In genomic region chr4:7847411-7847810, GRCm38 (mm10) we compare ENCODE assay signal across 30 mouse cellular contexts.
A peak's percentile ranks its signal among the peaks of the same experiment; 100 is the strongest.
DNase-seq lines count a peak whose midpoint lies in the region; ATAC-seq lines count a peak whose summit lies in the region.
"Had no signal": no experiment of that assay in that cellular context is flagged by ENCODE, and none has a peak within 500 bp of the region (broad histone marks: within the 10 kb centered on the region; RNA-seq: fewer than 3 reads in every experiment).

No protein-coding gene starts in this region.

- intact Hi-C loops in left cerebral cortex, postnatal 36 days (cut with DNase I): no loop called here
- intact Hi-C loops in left cerebral cortex, postnatal 10 days (cut with DNase I): no loop called here

- H3K9ac ChIP-seq in intestine, embryonic 15.5 days: no peak overlapping the region
- H3K9ac ChIP-seq: embryonic facial prominence, embryonic 15.5 days; forebrain, embryonic 13.5 days; heart, embryonic 15.5 days; hindbrain, embryonic 12.5 days; limb, embryonic 13.5 days; lung, embryonic 15.5 days had no signal

- ATAC-seq in common myeloid progenitor, adult 5-6 weeks (replicated peaks; ENCODE audit: low read depth, poor library complexity, severe bottlenecking): peak; percentile 86
- ATAC-seq in intestine, embryonic 15.5 days: no peak
- ATAC-seq: activated CD4-positive, CD25-positive, alpha-beta regulatory T cell, adult 4 months; forebrain, embryonic 13.5 days; hindbrain, postnatal 0 days; intestine, postnatal 0 days; midbrain, embryonic 16.5 days had no signal

- H3K4me2 ChIP-seq in intestine, embryonic 15.5 days (replicated peaks): no peak overlapping the region
- H3K4me2 ChIP-seq: embryonic facial prominence, embryonic 15.5 days; forebrain, embryonic 13.5 days; heart, embryonic 15.5 days; hindbrain, embryonic 12.5 days; limb, embryonic 13.5 days; liver, embryonic 11.5 days; lung, embryonic 15.5 days; midbrain, embryonic 11.5 days had no signal

- H3K27ac ChIP-seq in intestine, embryonic 15.5 days: no peak overlapping the region
- H3K27ac ChIP-seq: embryonic facial prominence, embryonic 10.5 days; embryonic facial prominence, embryonic 15.5 days; forebrain, embryonic 13.5 days; heart, embryonic 10.5 days; heart, embryonic 15.5 days; hindbrain, embryonic 12.5 days; hindbrain, postnatal 0 days; layer of hippocampus, adult 2 months; limb, embryonic 13.5 days; lung, embryonic 15.5 days had no signal

- H3K4me3 ChIP-seq in intestine, embryonic 15.5 days (replicated peaks): no peak overlapping the region
- H3K4me3 ChIP-seq: embryonic facial prominence, embryonic 10.5 days; embryonic facial prominence, embryonic 15.5 days; forebrain, embryonic 13.5 days; heart, embryonic 10.5 days; heart, embryonic 15.5 days; hindbrain, embryonic 12.5 days; layer of hippocampus, adult 2 months; limb, embryonic 13.5 days; lung, embryonic 15.5 days had no signal

- H3K36me3 ChIP-seq in intestine, embryonic 15.5 days: no peaks in the 10 kb centered on the region
- H3K36me3 ChIP-seq: embryonic facial prominence, embryonic 10.5 days; embryonic facial prominence, embryonic 15.5 days; heart, embryonic 10.5 days; heart, embryonic 15.5 days; hindbrain, embryonic 12.5 days; limb, embryonic 13.5 days; lung, embryonic 15.5 days had no signal

- 83% methylated on average over 5 of the region's 5 CpGs for WGBS in intestine, embryonic 15.5 days

- H3K27me3 ChIP-seq in intestine, embryonic 15.5 days (replicated peaks): no peaks in the 10 kb centered on the region
- H3K27me3 ChIP-seq: CH12.LX; embryonic facial prominence, embryonic 15.5 days; forebrain, embryonic 13.5 days; heart, embryonic 15.5 days; hindbrain, embryonic 12.5 days; limb, embryonic 13.5 days; lung, embryonic 15.5 days had no signal

- H3K4me1 ChIP-seq in intestine, embryonic 15.5 days (replicated peaks): no peaks in the 10 kb centered on the region
- H3K4me1 ChIP-seq: embryonic facial prominence, embryonic 10.5 days; embryonic facial prominence, embryonic 15.5 days; forebrain, embryonic 13.5 days; heart, embryonic 10.5 days; heart, embryonic 15.5 days; hindbrain, embryonic 12.5 days; limb, embryonic 13.5 days; lung, embryonic 15.5 days had no signal

- peak; percentile 12 for DNase-seq in layer of hippocampus, adult 11-12 months (ENCODE audit: low spot score)
- no peak for DNase-seq in layer of hippocampus, postnatal 36 days
- DNase-seq in left cerebral cortex, postnatal 36 days (ENCODE audit: low spot score in 2 of 2): peak; percentile 4 to 11
- DNase-seq in left cerebral cortex, postnatal 10 days (ENCODE audit: extremely low spot score in 1 of 2, low spot score in 2 of 2): no peak
- DNase-seq: adrenal gland, adult 2 months; adrenal gland, postnatal 36 days; cerebellum, adult 2 months; cerebellum, postnatal 14 days; gastrocnemius, postnatal 25 days; heart, adult 11 months; kidney, adult 9 months; kidney, postnatal 25 days had no signal

- H3K9me3 ChIP-seq in intestine, embryonic 15.5 days: no peaks in the 10 kb centered on the region
- H3K9me3 ChIP-seq: embryonic facial prominence, embryonic 10.5 days; embryonic facial prominence, embryonic 15.5 days; forebrain, embryonic 13.5 days; heart, embryonic 10.5 days; heart, embryonic 15.5 days; hindbrain, embryonic 12.5 days; limb, embryonic 13.5 days; lung, embryonic 15.5 days had no signal

Comparison
In these comparisons a context has a peak if more than half of its experiments do, and no peak if none do; other contexts are left out.
1. DNase-seq: peak in layer of hippocampus, adult 11-12 months (single experiment) and left cerebral cortex, postnatal 36 days (2 of 2); none in layer of hippocampus, postnatal 36 days (0 of 2) and left cerebral cortex, postnatal 10 days (0 of 2).